Mouse (Mus musculus): ENCODE data around the gene Dab2.

DNA sequence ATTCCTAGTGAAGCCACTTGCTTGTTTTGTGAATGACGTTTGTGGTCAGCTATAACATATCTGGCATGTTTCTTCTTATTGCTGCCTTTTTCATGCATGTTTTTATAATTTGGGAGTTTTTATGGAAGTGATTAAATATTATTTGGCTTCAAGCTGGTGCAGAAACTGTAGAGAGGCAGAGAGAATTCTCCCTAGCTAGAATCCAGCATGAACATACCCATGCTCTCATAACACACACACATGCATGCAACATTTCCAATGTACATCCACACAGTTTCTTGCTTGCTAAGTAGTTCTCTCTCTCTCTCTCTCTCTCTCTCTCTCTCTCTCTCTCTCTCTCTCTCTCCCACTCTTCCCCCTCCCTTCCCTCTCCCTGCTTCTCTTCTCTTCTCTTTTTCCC is 70.4 kb downstream of the Dab2 start:
- TF ChIP-seq POLR2A (IDR thresholded peaks at IDR 0.05; ENCODE audit: low read depth, low read length) (no peak), CTCF (IDR thresholded peaks at IDR 0.05; ENCODE audit: borderline replicate concordance, insufficient read depth, low read length) (no peak)

Measured in embryonic fibroblast, embryonic 13.5 days (primary cell).